Mouse (Mus musculus) left cerebral cortex, postnatal 25 days (tissue): ENCODE data around the gene Man2a2. TPM values are rescaled to one million over a fixed set of nuclear protein-coding genes. Genes with fewer than 3 reads are reported as not detected.

Source experiments
- DNase-seq, 2 experiments: peaks; one replicate each; pipeline ENCODE4 v3.0.0; 2022; ENCODE audit warnings: low spot score in 2 of 2, mixed read lengths in 1 of 2
- intact Hi-C: fragments of 180-260 bp; cut with DNase I; formaldehyde crosslinking; loops from one replicate; pipeline ENCODE4 v1.15.1; 2025
- total RNA-seq, 2 experiments: library from RNA; stranded (reverse); gene quantifications; 2 replicates each; pipeline ENCODE4 v1.2.3; 2021

The Man2a2 gene
- 100 to 1,000 TPM; 128 to 147 TPM for total RNA-seq

DNA sequence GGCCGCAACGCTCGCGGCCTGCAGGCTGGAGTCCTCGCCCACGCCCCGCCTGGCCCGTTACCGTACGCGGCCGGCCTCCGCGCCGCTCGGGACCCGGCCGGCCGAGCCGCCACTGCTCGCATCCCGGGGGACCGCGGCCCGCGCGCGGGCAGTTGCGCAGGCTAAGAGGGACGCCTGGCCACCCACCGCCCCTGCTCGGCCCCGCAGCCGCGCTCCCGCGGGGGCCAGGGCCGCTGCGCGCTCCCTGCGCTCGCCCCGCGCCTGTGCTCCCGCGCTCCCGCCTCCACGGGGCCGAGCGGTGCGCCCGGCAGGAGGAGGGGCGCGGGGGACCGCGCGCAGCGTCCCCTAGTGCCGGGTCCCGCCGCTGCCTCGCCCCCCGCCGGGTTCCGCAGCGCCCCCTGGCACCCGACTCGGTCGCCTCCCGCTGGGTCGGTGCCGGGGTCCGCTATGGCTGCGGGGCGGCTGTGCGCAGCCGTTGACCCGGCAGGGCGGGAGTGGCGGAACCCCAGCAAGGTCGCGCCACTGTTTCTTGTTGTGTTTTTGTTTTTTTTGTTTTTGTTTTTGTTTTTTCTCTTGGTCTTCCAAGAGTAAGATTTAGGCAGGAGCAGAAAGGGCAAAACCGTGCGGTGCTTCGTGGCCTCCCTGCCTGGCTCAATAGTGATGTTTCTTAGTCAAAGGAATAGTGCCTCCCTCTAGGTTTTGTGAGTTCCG is at the start of gene Man2a2:
Man2a2 (minus strand) TSS at position 335 of the 711 bp plus-strand sequence.
- intact Hi-C loops = no loop called here
- DNase-seq = peak; percentile 57 to 82

DNA sequence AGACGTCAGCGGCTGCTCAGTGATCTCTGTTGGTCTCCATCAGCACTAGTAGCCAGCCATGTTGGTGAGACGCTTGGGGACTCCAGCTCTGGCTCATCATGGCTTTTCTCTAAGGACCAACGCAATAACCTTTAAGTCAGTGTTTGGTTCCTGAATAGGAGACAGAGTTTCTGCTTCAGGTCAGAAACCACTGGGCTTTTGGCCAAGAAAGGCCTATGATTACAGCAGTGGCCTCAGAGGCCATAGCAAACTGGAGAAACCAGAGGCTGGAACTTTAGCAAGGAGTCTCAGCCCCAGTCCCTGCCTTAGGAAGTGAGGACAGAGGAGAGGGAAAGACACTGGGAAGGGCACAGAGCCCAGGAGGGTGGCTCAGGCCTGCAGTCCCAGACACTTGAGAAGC is 49.4 kb upstream of the Man2a2 start:
- intact Hi-C loops = no loop called here
- DNase-seq = no peak

DNA sequence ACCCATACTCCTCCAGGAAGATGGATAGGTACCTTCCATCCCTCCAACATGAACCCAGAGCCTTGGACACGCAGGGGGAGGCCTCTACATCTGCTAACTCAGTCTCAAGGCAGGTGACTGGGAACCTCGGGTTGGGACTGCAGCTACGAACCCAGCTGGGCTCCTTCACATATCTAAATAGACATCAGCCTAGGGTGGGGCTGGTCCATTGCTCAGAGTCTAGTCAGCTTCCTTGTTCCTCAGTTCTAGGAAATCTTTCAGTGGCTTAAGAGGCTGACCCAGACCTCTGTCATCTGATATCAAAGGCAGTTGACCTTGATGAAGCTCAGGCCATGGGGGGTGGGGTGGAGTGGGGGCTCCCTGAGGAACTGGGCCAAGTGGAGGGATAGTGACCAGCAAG is 48.1 kb upstream of the Man2a2 start:
- intact Hi-C loops = no loop called here
- DNase-seq = no peak

DNA sequence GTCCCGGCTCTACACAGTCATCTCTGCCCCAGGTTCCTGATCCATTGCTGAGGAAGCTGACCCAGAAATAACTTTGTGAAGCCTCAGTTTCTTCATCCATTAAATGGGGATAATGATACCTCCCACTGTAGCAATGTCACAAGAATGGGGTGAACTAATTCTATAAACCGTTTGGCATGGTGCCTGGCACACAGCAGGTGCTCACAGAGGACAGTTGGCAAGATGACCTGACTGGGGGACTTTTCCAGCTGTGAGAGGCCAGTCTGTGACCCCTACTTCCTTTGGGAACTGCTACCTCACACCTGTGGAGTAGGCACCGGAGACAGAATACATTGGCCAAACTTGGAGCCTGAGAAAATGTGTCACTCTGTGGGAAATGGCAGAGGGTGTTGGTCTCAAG is 46.9 kb upstream of the Man2a2 start:
- DNase-seq = no peak
- intact Hi-C loops = no loop called here

DNA sequence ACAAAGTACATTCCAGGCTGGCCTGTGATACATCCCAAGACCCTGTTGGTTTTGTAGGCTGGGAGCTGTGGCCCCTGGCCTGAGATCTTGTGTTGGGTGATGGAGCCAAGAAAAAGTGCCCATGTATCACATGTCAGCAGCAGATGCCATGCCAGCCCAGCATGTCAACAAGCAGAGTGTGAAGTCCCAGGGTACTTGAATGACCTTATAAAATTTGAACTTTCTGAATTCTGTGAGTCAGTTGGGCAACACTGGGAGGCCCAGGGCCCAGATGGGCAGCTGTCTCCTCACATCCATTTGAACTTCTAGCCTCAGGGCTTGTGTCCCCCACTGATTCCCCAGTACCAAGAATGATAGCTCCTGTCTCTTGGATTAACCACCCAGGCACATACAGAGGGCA is 46.4 kb upstream of the Man2a2 start:
- DNase-seq = no peak
- intact Hi-C loops = no loop called here

DNA sequence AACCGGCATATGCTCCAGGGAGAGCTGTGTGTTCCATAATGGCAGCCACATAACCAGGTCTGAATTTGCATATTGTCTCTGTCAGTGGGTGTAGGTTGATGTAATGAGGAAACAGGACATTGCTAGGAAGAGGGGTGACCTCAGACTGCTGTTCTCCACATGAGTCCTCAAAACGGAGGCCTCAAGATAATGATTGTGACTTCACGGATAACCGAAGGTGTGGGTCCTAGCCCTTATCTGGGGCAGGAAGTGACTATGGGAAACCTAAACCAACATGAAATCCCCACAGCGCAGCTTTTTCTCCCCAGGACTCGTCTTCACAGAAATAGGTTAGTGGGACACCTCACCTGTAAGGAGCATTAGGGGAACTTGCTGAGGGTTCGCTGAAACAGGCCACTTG is 45.8 kb upstream of the Man2a2 start:
- DNase-seq = no peak
- intact Hi-C loops = no loop called here

DNA sequence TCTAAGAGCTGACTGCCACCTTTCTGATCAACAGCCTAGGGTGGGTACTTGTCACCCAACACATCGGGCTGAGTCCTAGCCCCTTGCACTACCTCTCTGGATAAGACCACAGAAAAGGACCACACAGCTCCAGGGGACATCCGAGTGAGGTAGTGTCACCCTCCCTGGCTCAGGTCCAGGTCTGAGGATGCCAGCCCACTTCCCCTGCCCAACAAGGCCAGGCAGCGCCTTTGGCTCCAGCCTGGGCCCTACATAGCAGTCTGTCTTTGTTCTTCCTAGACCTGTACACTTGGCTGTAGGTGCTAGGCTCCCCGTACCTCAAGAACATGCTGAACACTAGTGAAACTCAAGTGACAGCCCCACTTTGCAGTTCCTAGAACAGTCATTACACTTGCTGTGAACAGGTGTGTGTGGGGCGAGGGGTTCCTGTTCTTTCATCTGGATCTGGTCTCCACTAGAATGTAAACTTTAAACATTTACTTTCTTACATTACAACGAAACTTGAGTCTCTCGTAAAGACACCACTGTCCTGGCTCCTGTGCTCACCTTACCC is 43.2 kb upstream of the Man2a2 start:
- no peak for DNase-seq
- intact Hi-C loops = no loop called here

DNA sequence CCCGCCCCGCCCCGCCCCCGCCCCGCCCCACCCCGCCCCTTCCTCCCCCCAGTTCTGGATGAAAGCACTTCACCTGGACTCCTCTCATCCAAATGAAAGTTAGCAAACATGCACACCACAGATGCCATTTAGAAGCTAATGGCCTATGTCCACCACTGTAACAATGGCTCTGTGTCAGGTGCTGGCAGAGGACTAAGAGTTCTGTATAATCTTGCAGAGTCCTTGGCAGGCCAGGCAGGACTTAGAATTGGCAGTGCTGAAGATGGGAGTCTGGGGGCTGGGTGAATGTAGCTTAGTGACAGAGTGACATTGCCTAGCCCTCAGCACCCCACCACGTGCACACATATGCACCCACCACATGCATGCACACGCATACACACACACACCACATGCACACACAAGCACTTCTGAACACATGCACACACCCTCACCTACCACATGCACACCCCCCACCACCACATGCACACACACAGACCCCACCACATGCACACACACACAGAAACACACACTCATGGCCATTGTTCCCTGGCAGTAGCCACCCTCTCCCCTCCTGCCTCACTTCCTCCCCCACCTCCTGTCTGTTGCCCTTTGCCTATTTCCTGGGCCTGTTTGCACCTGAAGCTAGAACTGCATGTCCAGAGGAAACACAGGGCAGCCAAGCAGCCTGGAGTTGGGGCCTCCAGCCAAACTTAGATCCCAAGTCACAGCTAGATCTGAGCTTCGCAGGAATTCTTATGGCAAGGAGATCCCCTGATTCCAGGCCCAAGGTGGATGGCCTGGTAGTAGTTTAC is 42.5 kb upstream of the Man2a2 start:
- no peak for DNase-seq
- intact Hi-C loops = no loop called here

DNA sequence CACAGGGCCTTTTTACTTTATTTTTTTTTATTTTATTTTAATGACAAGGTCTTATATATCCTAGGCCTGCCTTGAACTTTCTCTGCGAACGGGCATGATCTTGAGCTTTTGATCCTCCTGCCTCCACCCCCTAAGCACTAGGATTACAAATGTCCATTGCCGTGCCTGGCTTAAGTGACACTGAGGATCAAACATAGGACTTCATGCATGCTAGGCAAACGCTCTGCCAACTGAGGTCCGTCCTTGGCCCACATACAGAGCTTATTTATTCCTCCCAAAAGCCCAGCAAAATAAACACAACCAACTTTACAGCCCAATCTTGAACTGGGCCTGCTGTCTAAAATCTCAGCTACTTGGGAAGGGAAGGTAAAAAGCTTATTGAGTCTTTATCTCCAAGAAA is 41.6 kb upstream of the Man2a2 start:
- no peak for DNase-seq
- intact Hi-C loops = no loop called here

DNA sequence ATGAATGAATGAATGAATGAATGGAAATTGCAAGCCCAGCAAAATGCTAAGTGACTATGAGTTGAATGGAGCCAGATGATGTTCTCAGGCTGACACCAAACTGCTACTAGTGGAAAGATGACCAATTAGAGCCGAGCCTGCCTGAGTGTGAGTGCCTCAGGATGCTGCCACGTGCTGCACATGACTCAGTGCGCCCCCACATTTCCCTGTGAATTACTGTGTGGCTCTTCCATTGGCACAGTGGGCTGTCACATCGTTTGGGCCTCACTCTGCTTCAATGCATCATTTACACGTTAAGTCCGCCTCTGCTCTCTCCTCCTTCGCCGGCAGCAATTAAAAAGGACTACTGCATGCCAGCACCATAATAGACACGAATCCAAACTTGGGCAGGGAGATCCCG is 41.1 kb upstream of the Man2a2 start:
- DNase-seq = peak; percentile 81 to 96
- intact Hi-C loops = no loop called here

DNA sequence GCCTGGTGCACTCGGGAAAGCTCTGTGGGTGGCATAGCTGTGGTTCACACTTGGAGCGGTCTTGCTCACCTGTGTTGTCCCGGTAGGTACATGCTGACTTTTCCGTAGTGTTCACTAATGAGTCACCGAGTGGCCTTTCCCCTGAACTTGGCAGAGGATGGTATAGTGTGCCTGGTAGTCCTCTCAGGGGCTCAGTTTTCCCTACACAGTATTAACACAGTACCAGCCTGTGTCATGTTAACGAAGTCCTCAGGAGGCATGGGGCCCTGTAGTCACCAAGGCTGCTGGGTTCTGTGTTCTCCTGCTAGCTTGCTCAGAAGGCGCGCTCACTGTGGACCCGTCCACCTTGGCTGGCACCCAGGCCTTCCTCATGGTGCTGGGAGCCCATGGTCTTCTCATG is 39.2 kb upstream of the Man2a2 start:
- intact Hi-C loops = no loop called here
- no peak for DNase-seq

DNA sequence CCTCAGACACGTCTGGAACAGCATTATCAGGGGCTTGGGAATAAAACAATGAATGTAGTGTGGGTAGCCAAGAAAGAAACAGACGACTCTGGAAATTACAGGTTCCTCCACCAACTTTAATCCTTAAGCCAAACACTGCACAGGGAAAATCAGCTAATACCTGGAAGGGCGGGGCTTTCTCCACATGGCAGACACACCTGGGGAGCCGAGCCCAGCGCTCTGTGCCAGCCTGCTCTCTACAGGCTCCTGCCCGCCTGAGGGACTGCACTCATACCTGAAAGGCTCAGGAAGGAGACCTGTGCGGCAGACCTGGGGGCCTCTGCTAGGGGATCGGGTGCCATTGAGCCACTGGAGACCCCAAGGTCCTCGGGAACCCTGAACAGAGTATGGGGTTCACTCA is 36.5 kb upstream of the Man2a2 start:
- intact Hi-C loops = no loop called here
- DNase-seq = no peak

DNA sequence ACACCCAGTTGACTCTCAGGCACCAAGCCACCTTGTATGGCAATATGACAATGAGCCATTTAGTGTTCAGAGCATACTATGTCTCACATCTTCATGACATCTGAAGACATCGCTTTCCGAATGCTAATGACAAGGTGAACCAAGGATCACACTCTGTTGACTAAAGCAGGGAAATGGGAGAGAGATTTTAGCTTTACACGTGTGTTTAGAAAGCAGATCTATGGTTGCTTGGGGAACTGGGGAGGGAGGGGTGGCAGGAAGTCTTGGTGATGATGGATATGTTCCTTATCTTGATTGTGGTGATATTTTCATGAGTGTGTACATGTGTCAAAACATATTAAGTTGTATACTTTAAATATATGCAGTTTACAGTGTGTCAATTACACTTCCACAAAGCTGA is 35.0 kb upstream of the Man2a2 start:
- intact Hi-C loops = no loop called here
- DNase-seq = no peak

DNA sequence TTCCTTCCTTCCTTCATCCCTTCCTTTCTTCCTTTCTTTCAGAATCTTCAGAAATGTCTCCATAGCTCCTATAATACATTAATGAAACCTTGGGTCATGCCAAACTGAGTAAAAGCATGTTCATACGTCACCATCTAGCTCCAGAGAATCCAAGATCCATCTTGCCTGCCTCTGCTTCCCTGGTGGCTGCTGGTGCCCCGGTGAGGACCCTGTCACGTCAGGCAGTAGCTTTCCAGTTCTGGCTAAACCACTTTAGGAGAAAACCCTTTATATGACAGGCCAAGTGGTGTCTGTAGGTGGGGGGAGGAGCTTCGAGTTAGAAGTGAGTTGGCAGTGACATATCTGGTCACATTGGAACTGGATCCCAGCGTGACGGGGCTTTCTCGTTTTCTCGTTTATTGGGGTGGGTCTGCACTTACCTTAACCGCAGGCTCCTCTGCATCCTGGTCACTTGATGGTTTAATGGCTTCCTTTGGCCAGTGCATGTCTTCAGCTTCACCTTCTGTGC is 34.1 kb upstream of the Man2a2 start, which contains the start of gene Furin:
Furin (minus strand) TSS at position 249 of the 508 bp plus-strand sequence.
- intact Hi-C loops = no loop called here
- no peak for DNase-seq

DNA sequence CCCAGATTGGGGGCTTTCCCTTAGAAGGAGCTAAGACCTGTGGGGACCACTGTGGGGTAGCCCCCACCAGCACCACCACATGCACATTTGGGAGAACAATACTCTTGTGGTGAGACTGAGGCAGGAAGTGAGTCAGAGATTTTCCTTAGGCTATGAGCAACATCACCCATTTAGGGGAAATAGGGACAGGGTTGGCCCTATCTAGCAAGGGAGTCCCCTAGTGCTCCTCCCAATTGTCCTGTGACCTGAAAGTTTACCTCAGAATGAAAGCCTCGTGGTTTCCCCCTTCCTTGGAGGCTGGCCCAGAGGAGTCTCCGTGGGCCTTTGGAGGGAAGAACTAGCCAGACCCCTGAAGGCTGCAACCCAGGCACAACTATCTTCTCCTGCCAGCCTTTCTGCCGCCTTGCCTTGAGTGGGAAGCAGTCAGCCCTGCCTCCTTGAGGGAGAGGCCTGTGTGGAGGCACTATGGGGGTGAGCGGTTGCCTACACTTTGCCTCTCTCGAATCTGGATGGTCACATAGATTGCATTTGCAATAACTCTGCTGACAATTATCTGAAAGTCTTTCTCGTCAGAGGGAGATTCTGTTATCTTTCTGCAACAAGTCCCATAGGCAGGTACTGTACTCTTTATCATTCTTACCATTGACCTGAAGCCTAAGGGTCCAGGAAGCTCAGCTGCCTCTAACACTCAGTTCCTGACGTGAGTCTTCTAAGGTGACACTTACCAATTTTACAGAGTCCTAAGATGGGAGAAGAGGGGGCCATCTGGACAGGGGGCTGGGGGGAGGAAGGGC is 33.1 kb upstream of the Man2a2 start:
- intact Hi-C loops = loop anchor here (5.0 kb wide), 1 partner anchor 178 kb away; no protein-coding TSS in a partner anchor
- no peak for DNase-seq

DNA sequence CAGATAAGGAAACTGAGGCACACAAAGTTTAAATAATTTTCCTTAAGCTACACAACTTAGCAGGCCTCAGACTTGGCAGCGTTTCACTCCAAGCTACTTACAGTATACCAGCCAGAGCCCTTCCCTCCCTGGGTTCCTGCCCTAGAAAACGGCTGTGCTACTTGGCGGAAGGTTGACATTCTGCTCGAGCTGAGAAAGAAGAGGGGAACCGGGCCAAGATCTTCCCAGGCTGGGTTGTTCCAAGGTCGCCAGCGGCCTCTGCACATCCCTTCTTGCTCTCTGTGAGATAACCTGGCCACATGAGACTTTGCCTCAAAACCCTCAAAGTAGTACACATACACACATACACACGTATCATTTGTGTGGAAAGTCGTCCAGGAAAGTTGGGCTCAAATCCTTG is 32.4 kb upstream of the Man2a2 start:
- intact Hi-C loops = loop anchor here (5.0 kb wide), 1 partner anchor 179 kb away; no protein-coding TSS in a partner anchor
- DNase-seq = peak; percentile 45 to 63

DNA sequence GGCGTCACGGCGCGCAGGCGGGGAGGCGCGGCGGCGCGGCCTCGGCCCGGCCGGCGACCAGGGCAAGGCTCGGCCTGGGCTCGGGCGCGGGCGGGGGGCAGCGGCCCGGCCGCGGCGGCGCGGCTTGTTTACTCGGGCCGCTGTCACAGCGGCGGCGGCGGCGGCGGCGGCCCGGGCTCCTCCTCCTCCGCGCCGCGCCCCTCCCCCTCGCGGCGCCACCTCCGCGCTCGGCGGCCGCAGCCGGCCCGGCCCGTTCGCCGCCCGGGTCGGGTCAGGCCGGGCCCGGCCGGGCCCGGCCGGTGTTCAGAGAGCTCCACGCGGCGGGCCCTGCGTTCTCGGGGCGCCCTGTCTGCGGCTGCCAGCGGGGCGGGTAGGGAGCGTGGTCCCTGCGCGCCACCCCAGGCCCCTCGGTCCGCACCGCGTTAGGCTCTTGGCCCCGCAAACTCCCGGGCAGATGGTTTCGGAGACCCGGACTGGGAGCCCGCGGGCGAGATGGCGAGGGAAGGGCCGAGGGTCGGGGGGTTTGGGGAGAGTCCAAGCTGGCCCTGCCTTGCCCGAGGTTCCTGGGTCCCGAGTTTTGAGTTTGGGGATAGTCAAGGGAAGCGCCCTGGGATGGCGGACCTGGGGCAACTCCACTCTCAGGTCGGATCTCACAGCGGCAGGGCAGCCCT is 31.6 kb upstream of the Man2a2 start:
- intact Hi-C loops = loop anchor here (5.0 kb wide), 1 partner anchor 180 kb away; no protein-coding TSS in a partner anchor
- peak in 1 of 2 experiments; percentile 62 for DNase-seq

DNA sequence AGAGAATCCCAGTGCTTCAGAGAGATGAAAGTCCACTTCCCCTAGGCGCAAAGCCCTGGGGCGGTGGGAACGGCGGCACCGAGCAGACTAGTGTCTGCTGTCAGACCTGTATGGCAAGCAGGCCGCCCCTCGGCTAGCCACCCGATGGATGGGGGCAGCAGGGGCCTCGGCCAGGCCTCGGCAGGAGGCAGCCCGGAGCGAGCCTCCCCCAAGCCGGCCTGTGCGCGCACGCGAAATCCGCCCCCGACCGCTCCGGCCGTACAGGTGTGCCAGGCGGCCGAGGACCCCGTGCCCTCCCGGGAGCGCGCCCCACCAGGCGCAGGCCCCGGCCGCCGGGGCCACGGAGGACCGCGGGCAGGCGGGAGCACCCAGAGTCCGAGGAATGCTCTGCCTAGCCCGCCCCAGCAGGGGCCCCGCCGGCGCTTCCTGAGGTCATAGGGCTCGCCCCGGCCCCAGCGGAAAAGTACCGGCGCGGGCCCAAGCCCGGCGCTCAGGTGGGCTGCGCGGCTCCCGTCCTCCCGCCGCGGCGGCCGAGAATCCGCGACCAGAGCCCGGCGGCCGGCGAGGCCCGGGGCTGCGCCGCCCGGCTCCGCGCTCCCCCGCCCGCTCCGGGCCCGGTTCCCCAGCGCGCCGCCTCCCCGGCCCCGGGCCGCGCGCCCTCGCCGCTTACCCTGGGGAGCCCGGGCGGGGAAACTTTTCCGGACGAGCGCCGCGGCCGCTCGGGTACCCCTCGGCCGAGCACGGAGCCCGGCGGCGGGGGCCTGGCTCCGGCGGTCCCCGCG is 30.9 kb upstream of the Man2a2 start:
- no peak for DNase-seq
- intact Hi-C loops = loop anchor here (5.0 kb wide), 1 partner anchor 180 kb away; no protein-coding TSS in a partner anchor
